Comparison of ENCODE assay signal across 12 mouse cellular contexts in the genomic region with DNA sequence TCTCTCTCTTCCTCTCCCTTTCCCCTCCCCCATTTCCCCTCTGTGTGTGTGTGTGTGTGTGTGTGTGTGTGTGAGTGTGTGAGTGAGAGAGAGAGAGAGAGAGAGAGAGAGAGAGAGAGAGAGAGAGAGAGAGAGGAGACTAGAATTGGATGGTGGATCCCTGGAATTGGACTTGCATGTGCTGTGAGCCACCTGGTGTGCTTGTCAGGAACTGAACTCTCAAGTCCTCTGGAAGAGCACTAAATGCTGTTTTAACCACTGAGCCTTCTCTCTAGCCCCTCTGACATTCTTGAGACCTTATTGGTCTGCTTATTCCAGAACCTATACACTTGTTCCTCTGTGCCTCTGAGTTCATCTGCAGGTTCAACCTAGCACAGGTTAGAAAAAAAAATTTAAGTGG. TPM values are rescaled to one million over a fixed set of nuclear protein-coding genes. Genes with fewer than 3 reads are reported as not detected.
DNase-seq lines count a peak whose midpoint lies in the region; ATAC-seq and TF ChIP-seq lines count a peak whose summit lies in the region.
"Had no signal": no experiment of that assay in that cellular context is flagged by ENCODE, and none has a peak within 500 bp of the region (broad histone marks: within the 10 kb centered on the region; RNA-seq: fewer than 3 reads in every experiment).

No protein-coding gene starts in this region.

- no peak overlapping the region for H3K4me3 ChIP-seq in heart, postnatal 0 days (ENCODE audit: low read depth, low read length)
- no peak overlapping the region for H3K4me3 ChIP-seq in lung, postnatal 0 days (ENCODE audit: low read depth, low read length)
- H3K4me3 ChIP-seq in lung, adult 2 months (replicated peaks; ENCODE audit: extremely low read depth, low read depth, low read length): no peak overlapping the region
- H3K4me3 ChIP-seq: heart, embryonic 12.5 days; hindbrain, embryonic 12.5 days; kidney, embryonic 15.5 days; limb, embryonic 13.5 days had no signal

- CTCF ChIA-PET in Patski (lab: Charles Lee): no interaction called here

- H3K27ac ChIP-seq in heart, postnatal 0 days (ENCODE audit: low read depth): no peak overlapping the region
- no peak overlapping the region for H3K27ac ChIP-seq in lung, postnatal 0 days (ENCODE audit: low read length)
- H3K27ac ChIP-seq: hindbrain, embryonic 12.5 days; kidney, embryonic 15.5 days; limb, embryonic 13.5 days had no signal

- POLR2A ChIA-PET in Patski (lab: Charles Lee): interaction anchor here (0.5 kb wide), 1 partner anchor 12 kb away, joined by 3 read pairs; no protein-coding TSS in a partner anchor

- H3K4me2 ChIP-seq in heart, postnatal 0 days (ENCODE audit: low read depth, low read length): no peak overlapping the region
- H3K4me2 ChIP-seq in lung, postnatal 0 days (replicated peaks; ENCODE audit: low read depth, low read length): no peak overlapping the region
- H3K4me2 ChIP-seq: heart, embryonic 12.5 days; hindbrain, embryonic 12.5 days; kidney, embryonic 15.5 days; limb, embryonic 13.5 days had no signal

- no peaks in the 10 kb centered on the region for H3K4me1 ChIP-seq in heart, postnatal 0 days (ENCODE audit: control insufficient read depth, insufficient read depth)
- H3K4me1 ChIP-seq in lung, postnatal 0 days (ENCODE audit: insufficient read depth, low read depth, low read length): no peaks in the 10 kb centered on the region
- no peaks in the 10 kb centered on the region for H3K4me1 ChIP-seq in lung, adult 2 months (ENCODE audit: control insufficient read depth, insufficient read depth, low read length)
- H3K4me1 ChIP-seq: heart, embryonic 12.5 days; hindbrain, embryonic 12.5 days; kidney, embryonic 15.5 days; limb, embryonic 13.5 days had no signal

- no peak overlapping the region for H3K9ac ChIP-seq in heart, postnatal 0 days (replicated peaks; ENCODE audit: low read depth, low read length)
- H3K9ac ChIP-seq in lung, postnatal 0 days (replicated peaks; ENCODE audit: low read depth): no peak overlapping the region
- H3K9ac ChIP-seq: heart, embryonic 12.5 days; hindbrain, embryonic 12.5 days; kidney, embryonic 15.5 days; limb, embryonic 13.5 days had no signal

- no peaks in the 10 kb centered on the region for H3K36me3 ChIP-seq in heart, postnatal 0 days (replicated peaks; ENCODE audit: control insufficient read depth, insufficient read depth, low read length)
- H3K36me3 ChIP-seq in lung, postnatal 0 days (ENCODE audit: insufficient read depth, low read length): no peaks in the 10 kb centered on the region
- H3K36me3 ChIP-seq: heart, embryonic 12.5 days; hindbrain, embryonic 12.5 days; kidney, embryonic 15.5 days; limb, embryonic 13.5 days had no signal

- no peaks in the 10 kb centered on the region for H3K27me3 ChIP-seq in heart, postnatal 0 days (ENCODE audit: control insufficient read depth, insufficient read depth, low read length)
- no peaks in the 10 kb centered on the region for H3K27me3 ChIP-seq in lung, postnatal 0 days (replicated peaks; ENCODE audit: insufficient read depth, low read length)
- H3K27me3 ChIP-seq in Patski: no peaks in the 10 kb centered on the region
- H3K27me3 ChIP-seq: heart, embryonic 12.5 days; hindbrain, embryonic 12.5 days; kidney, embryonic 15.5 days; limb, embryonic 13.5 days had no signal

- in situ Hi-C loops in Patski (cut with MboI; ENCODE audit: low pct_unique_long_range_greater_than_20kb): no loop called here

- ATAC-seq in heart, postnatal 0 days (ENCODE audit: insufficient read depth, low read depth): no peak
- ATAC-seq in lung, postnatal 0 days: no peak
- no peak for ATAC-seq in Patski
- 0 out of 2 replicates have a peak, but pooled peaks have one; percentile 58 for ATAC-seq in megakaryocyte-erythroid progenitor cell, adult 5-6 weeks (replicated peaks; ENCODE audit: low FRiP score, low TSS enrichment, poor library complexity, severe bottlenecking)

- peak; percentile 26 for TF ChIP-seq CTCF in heart, postnatal 0 days (IDR thresholded peaks at IDR 0.05; ENCODE audit: low read depth)
- peak; percentile 44 for TF ChIP-seq CTCF in lung, postnatal 0 days (IDR thresholded peaks at IDR 0.05)
- no peak for TF ChIP-seq CTCF in lung, adult 2 months (IDR thresholded peaks at IDR 0.05; ENCODE audit: insufficient read depth, low read length)
- peak; percentile 49 for TF ChIP-seq CTCF in Patski (IDR thresholded peaks at IDR 0.05)

- no peaks in the 10 kb centered on the region for H3K9me3 ChIP-seq in heart, postnatal 0 days (replicated peaks; ENCODE audit: control insufficient read depth, low read length)
- no peaks in the 10 kb centered on the region for H3K9me3 ChIP-seq in lung, postnatal 0 days (ENCODE audit: low read length)
- H3K9me3 ChIP-seq: heart, embryonic 12.5 days; hindbrain, embryonic 12.5 days; kidney, embryonic 15.5 days; limb, embryonic 13.5 days had no signal

- no peak for DNase-seq in heart, postnatal 0 days (ENCODE audit: low spot score)
- DNase-seq in heart, adult 18-20 months: no peak
- DNase-seq in lung, postnatal 0 days (ENCODE audit: low spot score): no peak
- no peak for DNase-seq in lung, adult 2 months
- DNase-seq in Patski (ENCODE audit: low read depth, low spot score): no peak
- DNase-seq in spleen, postnatal 10 days (ENCODE audit: low spot score in 2 of 2): no peak
- no peak for DNase-seq in adrenal gland, postnatal 36 days

- TF ChIP-seq EP300 in heart, postnatal 0 days (IDR thresholded peaks at IDR 0.05; ENCODE audit: low read depth): no peak
- no peak for TF ChIP-seq EP300 in lung, postnatal 0 days (IDR thresholded peaks at IDR 0.05)

- TF ChIP-seq POLR2A in lung, adult 2 months (IDR thresholded peaks at IDR 0.05; ENCODE audit: borderline replicate concordance, extremely low read depth, low read depth, low read length): no peak

RNA-seq across cellular contexts. Expression of a gene that starts 14.0 kb away (rescaled TPM):
- 62.2 and 85.6 TPM in 2 replicates for total RNA-seq in heart, postnatal 0 days (2014; rRNA removed; ENCODE audit: low replicate concordance)
- 107 and 109 TPM in 2 replicates for polyA plus RNA-seq in heart, postnatal 0 days (2015; fragmentation: Nextera tagmentation; extraction: Ambion mirVana)
- total RNA-seq in heart, adult 18-20 months (2021): 100 to 1,000 TPM; 146 to 173 TPM
- 116 and 164 TPM in 2 replicates for polyA plus RNA-seq in lung, postnatal 0 days (2015; fragmentation: Nextera tagmentation; extraction: Ambion mirVana)
- polyA plus RNA-seq in lung, adult 2 months (2012; rRNA removed): 48.3 and 65.0 TPM in 2 replicates
- 500 TPM for polyA plus RNA-seq in Patski (2021)
- total RNA-seq in megakaryocyte-erythroid progenitor cell, adult 5-6 weeks (2014; fragmentation: Nextera tagmentation): 517 and 688 TPM in 2 replicates
- 688 and 728 TPM in 2 replicates for total RNA-seq in megakaryocyte-erythroid progenitor cell, adult 5-6 weeks (2017)
- total RNA-seq in adrenal gland, postnatal 36 days (2021): 100 to 1,000 TPM; 340 to 387 TPM

RNA-seq across cellular contexts. Expression of a gene that starts 32.7 kb away (rescaled TPM):
- 160 and 268 TPM in 2 replicates for total RNA-seq in heart, postnatal 0 days (2014; rRNA removed; ENCODE audit: low replicate concordance)
- 519 and 555 TPM in 2 replicates for polyA plus RNA-seq in heart, postnatal 0 days (2015; fragmentation: Nextera tagmentation; extraction: Ambion mirVana)
- 100 to 1,000 TPM; 120 to 123 TPM for total RNA-seq in heart, adult 18-20 months (2021)
- 87.1 and 94.8 TPM in 2 replicates for polyA plus RNA-seq in lung, postnatal 0 days (2015; fragmentation: Nextera tagmentation; extraction: Ambion mirVana)
- 7.3 and 12.4 TPM in 2 replicates for polyA plus RNA-seq in lung, adult 2 months (2012; rRNA removed)
- 98.4 TPM for polyA plus RNA-seq in Patski (2021)
- total RNA-seq in megakaryocyte-erythroid progenitor cell, adult 5-6 weeks (2014; fragmentation: Nextera tagmentation): 205 and 307 TPM in 2 replicates
- 253 and 262 TPM in 2 replicates for total RNA-seq in megakaryocyte-erythroid progenitor cell, adult 5-6 weeks (2017)
- 100 to 1,000 TPM in 1 of 2 experiments, 10 to 100 TPM in 1; 79.2 to 103 TPM for total RNA-seq in adrenal gland, postnatal 36 days (2021)

RNA-seq across cellular contexts. Expression of a gene that starts 54.2 kb away (rescaled TPM):
- total RNA-seq in heart, postnatal 0 days (2014; rRNA removed; ENCODE audit: low replicate concordance): 3.4 and 5.8 TPM in 2 replicates
- polyA plus RNA-seq in heart, postnatal 0 days (2015; fragmentation: Nextera tagmentation; extraction: Ambion mirVana): 28.5 and 33.1 TPM in 2 replicates
- total RNA-seq in heart, adult 18-20 months (2021): 100 to 1,000 TPM; 107 to 111 TPM
- 5.3 and 6.3 TPM in 2 replicates for polyA plus RNA-seq in lung, postnatal 0 days (2015; fragmentation: Nextera tagmentation; extraction: Ambion mirVana)
- polyA plus RNA-seq in lung, adult 2 months (2012; rRNA removed): 0.38 and 0.82 TPM in 2 replicates
- polyA plus RNA-seq in Patski (2021): 3.7 TPM
- 1.8 and 1.9 TPM in 2 replicates for total RNA-seq in megakaryocyte-erythroid progenitor cell, adult 5-6 weeks (2014; fragmentation: Nextera tagmentation)
- 4.4 and 6.3 TPM in 2 replicates for total RNA-seq in megakaryocyte-erythroid progenitor cell, adult 5-6 weeks (2017)
- 1 to 10 TPM; 2.1 to 3.2 TPM for total RNA-seq in adrenal gland, postnatal 36 days (2021)

Comparison
In these comparisons a context has a peak if more than half of its experiments do, and no peak if none do; other contexts are left out.
1. RNA of a gene that starts 54.2 kb away (total RNA-seq): 107 to 111 TPM in heart, adult 18-20 months; 1.8 to 6.3 TPM in megakaryocyte-erythroid progenitor cell, adult 5-6 weeks, 3.4 to 5.8 TPM in heart, postnatal 0 days and 2.1 to 3.2 TPM in adrenal gland, postnatal 36 days; every median in the first group is over 10 times any median in the second.